Mouse (Mus musculus): ENCODE results near the gene Neb. TPM values are rescaled to one million over a fixed set of nuclear protein-coding genes. Genes with fewer than 3 reads are reported as not detected.

Gene Neb
- polyA plus RNA-seq, 1 experiment = 9.7 TPM

Other genes starting within 250 kb of the Neb start
- 29.5 and 36.8 TPM in 2 replicates for gene Arl5a, start 46.4 kb upstream of the Neb start, polyA plus RNA-seq (2012; ENCODE audit: insufficient read depth, insufficient read length, missing spikeins)